9 mouse cellular contexts compared by ENCODE assay signal in the genomic region with DNA sequence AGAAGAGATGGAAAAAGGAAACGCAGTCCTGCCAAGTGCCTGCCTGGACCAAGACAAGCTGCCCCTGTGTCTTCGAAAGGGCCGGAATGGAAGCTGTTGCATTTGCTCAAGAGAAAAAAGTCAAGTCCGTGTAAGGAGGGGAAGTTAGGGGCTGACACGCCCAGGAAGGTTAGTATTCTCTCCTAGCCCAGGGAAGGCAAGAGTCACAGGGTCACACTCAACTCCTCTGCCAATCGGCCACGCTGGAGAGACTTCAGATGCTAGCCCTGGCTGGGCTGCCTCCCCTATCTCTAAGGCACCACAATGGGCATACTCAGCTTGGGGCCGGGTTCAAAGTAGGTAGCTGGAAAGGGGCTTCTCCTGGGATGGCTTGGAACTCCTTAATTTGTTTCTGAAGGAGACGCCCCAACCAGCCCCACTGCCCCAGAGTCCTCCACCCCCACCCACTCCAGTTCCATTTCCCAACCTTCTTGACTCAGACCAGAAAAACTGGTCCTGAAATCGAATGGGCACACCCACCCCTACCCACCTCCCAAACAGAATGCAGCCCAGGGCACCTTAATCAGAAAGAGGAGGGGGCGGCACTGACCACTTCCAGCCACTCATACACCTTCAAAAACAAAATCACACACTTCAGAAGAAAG. TPM values are rescaled to one million over a fixed set of nuclear protein-coding genes. Genes with fewer than 3 reads are reported as not detected.
DNase-seq lines count a peak whose midpoint lies in the region; ATAC-seq lines count a peak whose summit lies in the region.
"Had no signal": no experiment of that assay in that cellular context is flagged by ENCODE, and none has a peak within 500 bp of the region (broad histone marks: within the 10 kb centered on the region; RNA-seq: fewer than 3 reads in every experiment).

No protein-coding gene starts in this region.

- peak overlapping the region; percentile 63 for H3K4me2 ChIP-seq in neural tube, embryonic 11.5 days (ENCODE audit: low read depth)
- H3K4me2 ChIP-seq in hindbrain, embryonic 12.5 days (replicated peaks): peak overlapping the region; percentile 82
- peak overlapping the region; percentile 84 for H3K4me2 ChIP-seq in lung, embryonic 15.5 days
- H3K4me2 ChIP-seq in stomach, embryonic 16.5 days (ENCODE audit: low read depth, low read length): peak overlapping the region; percentile 86

- peaks cover 20% of the 10 kb centered on the region for H3K4me1 ChIP-seq in neural tube, embryonic 11.5 days (ENCODE audit: control insufficient read depth, insufficient read depth, low read length)
- peaks cover 31% of the 10 kb centered on the region for H3K4me1 ChIP-seq in hindbrain, embryonic 12.5 days
- H3K4me1 ChIP-seq in lung, embryonic 15.5 days: peaks cover 38% of the 10 kb centered on the region
- peaks cover 31% of the 10 kb centered on the region for H3K4me1 ChIP-seq in stomach, embryonic 16.5 days (ENCODE audit: control insufficient read depth, insufficient read depth, low read length)

- H3K27ac ChIP-seq in neural tube, embryonic 11.5 days (ENCODE audit: low read depth, low read length): no peak overlapping the region
- no peak overlapping the region for H3K27ac ChIP-seq in hindbrain, embryonic 12.5 days
- peak overlapping the region; percentile 84 for H3K27ac ChIP-seq in lung, embryonic 15.5 days
- H3K27ac ChIP-seq in stomach, embryonic 16.5 days (ENCODE audit: low read length): peak overlapping the region; percentile 74
- H3K27ac ChIP-seq: heart, adult 2 months had no signal

- H3K9me3 ChIP-seq in neural tube, embryonic 11.5 days (ENCODE audit: control insufficient read depth, low read length): no peaks in the 10 kb centered on the region
- H3K9me3 ChIP-seq in hindbrain, embryonic 12.5 days (replicated peaks): no peaks in the 10 kb centered on the region
- H3K9me3 ChIP-seq in lung, embryonic 15.5 days: no peaks in the 10 kb centered on the region
- no peaks in the 10 kb centered on the region for H3K9me3 ChIP-seq in stomach, embryonic 16.5 days (replicated peaks; ENCODE audit: control insufficient read depth, low read length)

- peak overlapping the region; percentile 90; the same call in 1 of the 2 replicates for H3K4me3 ChIP-seq in neural tube, embryonic 11.5 days (ENCODE audit: low read depth, low read length)
- H3K4me3 ChIP-seq in hindbrain, embryonic 12.5 days: peak overlapping the region; percentile 64
- H3K4me3 ChIP-seq in lung, embryonic 15.5 days: peak overlapping the region; percentile 75
- H3K4me3 ChIP-seq in stomach, embryonic 16.5 days (replicated peaks; ENCODE audit: low read length): peak overlapping the region; percentile 86
- H3K4me3 ChIP-seq: heart, adult 2 months had no signal

- peak overlapping the region; percentile 96 for H3K9ac ChIP-seq in neural tube, embryonic 11.5 days (ENCODE audit: low read length)
- peak overlapping the region; percentile 84 for H3K9ac ChIP-seq in hindbrain, embryonic 12.5 days
- peak overlapping the region; percentile 7; the same call in 1 of the 2 replicates for H3K9ac ChIP-seq in lung, embryonic 15.5 days
- peak overlapping the region; percentile 36 for H3K9ac ChIP-seq in stomach, embryonic 16.5 days (ENCODE audit: low read length)

- H3K36me3 ChIP-seq in neural tube, embryonic 11.5 days (ENCODE audit: control insufficient read depth, insufficient read depth, low read length): peaks cover 25% of the 10 kb centered on the region
- peaks cover 36% of the 10 kb centered on the region for H3K36me3 ChIP-seq in hindbrain, embryonic 12.5 days
- H3K36me3 ChIP-seq in lung, embryonic 15.5 days: peaks cover 32% of the 10 kb centered on the region
- peaks cover 21% of the 10 kb centered on the region; the same call in 1 of the 2 replicates for H3K36me3 ChIP-seq in stomach, embryonic 16.5 days (ENCODE audit: control insufficient read depth, insufficient read depth, low read length)

- no peak for DNase-seq in neural tube, embryonic 11.5 days (ENCODE audit: low spot score)
- no peak for DNase-seq in neural tube, embryonic 10.5 days (ENCODE audit: extremely low spot score, low spot score)
- DNase-seq in retina, embryonic 14.5 days (ENCODE audit: low spot score): no peak
- no peak for DNase-seq in layer of hippocampus, adult 9-10 months (ENCODE audit: low spot score)
- no peak for DNase-seq in left cerebral cortex, adult 11 months (ENCODE audit: low spot score)

- ATAC-seq in neural tube, embryonic 11.5 days (ENCODE audit: insufficient read depth, low FRiP score, low TSS enrichment): no peak
- no peak for ATAC-seq in hindbrain, embryonic 12.5 days (ENCODE audit: low FRiP score)
- ATAC-seq in lung, embryonic 15.5 days (ENCODE audit: borderline replicate concordance, extremely low read depth, low FRiP score, low TSS enrichment): no peak
- no peak for ATAC-seq in stomach, embryonic 16.5 days (ENCODE audit: insufficient read depth, low FRiP score)

- no peaks in the 10 kb centered on the region for H3K27me3 ChIP-seq in neural tube, embryonic 11.5 days (ENCODE audit: control insufficient read depth, insufficient read depth, low read length)
- H3K27me3 ChIP-seq in hindbrain, embryonic 12.5 days: no peaks in the 10 kb centered on the region
- no peaks in the 10 kb centered on the region for H3K27me3 ChIP-seq in lung, embryonic 15.5 days
- H3K27me3 ChIP-seq in stomach, embryonic 16.5 days (ENCODE audit: control insufficient read depth, insufficient read depth, low read length): no peaks in the 10 kb centered on the region

- WGBS in neural tube, embryonic 11.5 days: 57% methylated on average over 11 of the region's 11 CpGs
- WGBS in hindbrain, embryonic 12.5 days: 39% methylated on average over 11 of the region's 11 CpGs
- WGBS in lung, embryonic 15.5 days: 38% methylated on average over 11 of the region's 11 CpGs
- WGBS in stomach, embryonic 16.5 days: 36% methylated on average over 11 of the region's 11 CpGs

RNA-seq across cellular contexts. Expression of a gene that starts 2.7 kb away (rescaled TPM):
- polyA plus RNA-seq in neural tube, embryonic 11.5 days (2014; fragmentation: Nextera tagmentation; extraction: Ambion mirVana): 330 and 394 TPM in 2 replicates
- polyA plus RNA-seq in hindbrain, embryonic 12.5 days (2016; fragmentation: Nextera tagmentation; extraction: Ambion mirVana): 348 and 359 TPM in 2 replicates
- 151 and 153 TPM in 2 replicates for polyA plus RNA-seq in lung, embryonic 15.5 days (2015; fragmentation: Nextera tagmentation; extraction: Ambion mirVana)
- 178 and 192 TPM in 2 replicates for polyA plus RNA-seq in stomach, embryonic 16.5 days (2015; fragmentation: Nextera tagmentation; extraction: Ambion mirVana)

RNA-seq across cellular contexts. Expression of a gene that starts 20.3 kb away (rescaled TPM):
- polyA plus RNA-seq in neural tube, embryonic 11.5 days (2014; fragmentation: Nextera tagmentation; extraction: Ambion mirVana): 1.0 and 1.4 TPM in 2 replicates
- polyA plus RNA-seq in hindbrain, embryonic 12.5 days (2016; fragmentation: Nextera tagmentation; extraction: Ambion mirVana): 2.7 and 3.2 TPM in 2 replicates
- polyA plus RNA-seq in lung, embryonic 15.5 days (2015; fragmentation: Nextera tagmentation; extraction: Ambion mirVana): 1.6 and 2.6 TPM in 2 replicates
- 0.40 and 0.60 TPM in 2 replicates for polyA plus RNA-seq in stomach, embryonic 16.5 days (2015; fragmentation: Nextera tagmentation; extraction: Ambion mirVana)

RNA-seq across cellular contexts. Expression of a gene that starts 49.6 kb away (rescaled TPM):
- 26.1 and 28.0 TPM in 2 replicates for polyA plus RNA-seq in neural tube, embryonic 11.5 days (2014; fragmentation: Nextera tagmentation; extraction: Ambion mirVana)
- 29.1 and 29.2 TPM in 2 replicates for polyA plus RNA-seq in hindbrain, embryonic 12.5 days (2016; fragmentation: Nextera tagmentation; extraction: Ambion mirVana)
- 28.7 and 32.3 TPM in 2 replicates for polyA plus RNA-seq in lung, embryonic 15.5 days (2015; fragmentation: Nextera tagmentation; extraction: Ambion mirVana)
- 38.9 and 40.6 TPM in 2 replicates for polyA plus RNA-seq in stomach, embryonic 16.5 days (2015; fragmentation: Nextera tagmentation; extraction: Ambion mirVana)

RNA-seq across cellular contexts. Expression of a gene that starts 52.6 kb away (rescaled TPM):
- polyA plus RNA-seq in neural tube, embryonic 11.5 days (2014; fragmentation: Nextera tagmentation; extraction: Ambion mirVana): 13.9 and 14.8 TPM in 2 replicates
- 13.7 and 14.8 TPM in 2 replicates for polyA plus RNA-seq in hindbrain, embryonic 12.5 days (2016; fragmentation: Nextera tagmentation; extraction: Ambion mirVana)
- polyA plus RNA-seq in lung, embryonic 15.5 days (2015; fragmentation: Nextera tagmentation; extraction: Ambion mirVana): 8.6 and 9.3 TPM in 2 replicates
- 7.4 and 7.5 TPM in 2 replicates for polyA plus RNA-seq in stomach, embryonic 16.5 days (2015; fragmentation: Nextera tagmentation; extraction: Ambion mirVana)

Comparison
In these comparisons a context has a peak if more than half of its experiments do, and no peak if none do; other contexts are left out.
1. H3K27ac ChIP-seq: peak in lung, embryonic 15.5 days (single experiment) and stomach, embryonic 16.5 days (single experiment); none in neural tube, embryonic 11.5 days (single experiment) and hindbrain, embryonic 12.5 days (single experiment).
2. H3K9ac ChIP-seq: peak in every context shown above with its lines; median percentile 96 in neural tube, embryonic 11.5 days; 84 in hindbrain, embryonic 12.5 days; 36 in stomach, embryonic 16.5 days; 7 in lung, embryonic 15.5 days.
3. Peak in every context shown above with its lines, with median percentiles within 50 percentile points of each other: H3K4me2 ChIP-seq and H3K4me3 ChIP-seq.